Mouse (Mus musculus) CH12.LX (cell line): ENCODE measurements at regions not wholly inside any gene's neighbourhood (a gene's known extent, or its start where the extent isn't known, plus 50 kb on each side); places are given as distances from the start of the nearest gene placed in this dataset.

Experiments
- DNase-seq: peaks from one replicate; pipeline ENCODE4 v3.0.0-alpha.2; 2013; ENCODE audit errors: extremely low read depth
- H3K27ac ChIP-seq: 2 replicates; pipeline ENCODE4 v1.5.1; 2012; ENCODE audit warnings: low read depth, mild to moderate bottlenecking, control low read depth, moderate library complexity; ENCODE audit not compliant: insufficient read depth
- H3K27me3 ChIP-seq: replicated peaks from 2 replicates; pipeline ENCODE3; 2012; ENCODE audit warnings: inconsistent platforms
- H3K36me3 ChIP-seq, 2 experiments: replicated peaks in 1 of 2; 2 replicates each; pipeline versions ENCODE3 to v1.6.1; 2012; ENCODE audit warnings: inconsistent platforms in 1 of 2, low read length in 1 of 2, mild to moderate bottlenecking in 1 of 2, mixed read lengths in 1 of 2, moderate library complexity in 1 of 2; ENCODE audit not compliant: control insufficient read depth in 1 of 2, insufficient read depth in 1 of 2
- H3K4me1 ChIP-seq, 2 experiments: 2 replicates each; pipeline ENCODE4 v1.6.1; 2012; ENCODE audit warnings: inconsistent platforms in 1 of 2, moderate library complexity in 1 of 2; ENCODE audit not compliant: insufficient read depth in 2 of 2, control insufficient read depth in 1 of 2
- H3K4me2 ChIP-seq: 2 replicates; pipeline ENCODE4 v1.6.1; 2012; ENCODE audit warnings: low read depth, mild to moderate bottlenecking, control low read depth; ENCODE audit not compliant: poor library complexity, insufficient read depth, severe bottlenecking
- H3K4me3 ChIP-seq, 3 experiments: fragments of 150-350 bp in 1 of 3; sonication (generic) in 1 of 3; replicated peaks in 1 of 3; 2 replicates each; pipeline versions ENCODE3 to v1.5.1; 2011 to 2012; ENCODE audit warnings: low read depth in 2 of 3, low read length in 2 of 3, mild to moderate bottlenecking in 2 of 3, moderate library complexity in 2 of 3, control low read depth in 1 of 3, improper control_type of control experiment in 1 of 3, inconsistent platforms in 1 of 3, mixed read lengths in 1 of 3; ENCODE audit not compliant: poor library complexity in 1 of 3
- H3K79me2 ChIP-seq: replicated peaks from 2 replicates; pipeline ENCODE4 v1.6.1; 2012; ENCODE audit warnings: mild to moderate bottlenecking, moderate library complexity; ENCODE audit not compliant: control insufficient read depth, poor library complexity, insufficient read depth, severe bottlenecking; ENCODE audit errors: extremely low read depth
- H3K9ac ChIP-seq: 2 replicates; pipeline ENCODE4 v1.6.1; 2012; ENCODE audit warnings: low read depth, mild to moderate bottlenecking, control low read depth, moderate library complexity; ENCODE audit not compliant: insufficient read depth
- H3K9me3 ChIP-seq: replicated peaks from 2 replicates; pipeline ENCODE3; 2012; ENCODE audit warnings: low read length, inconsistent platforms, mixed read lengths
- BHLHE40 ChIP-seq: IDR thresholded peaks from 2 replicates; pipeline ENCODE4 v1.6.1; 2011; ENCODE audit warnings: mild to moderate bottlenecking, low read depth, low read length, improper control_type of control experiment
- E2F4 ChIP-seq: IDR thresholded peaks from 2 replicates; pipeline ENCODE4 v1.6.1; 2011; ENCODE audit warnings: low read depth, low read length, improper control_type of control experiment; ENCODE audit not compliant: insufficient replicate concordance
- ETS1 ChIP-seq: conservative IDR thresholded peaks from 2 replicates; pipeline ENCODE4 v1.6.1; 2012; ENCODE audit warnings: low read depth, mild to moderate bottlenecking, inconsistent platforms, low read length, improper control_type of control experiment, moderate library complexity
- GABPA ChIP-seq: IDR thresholded peaks from 2 replicates; pipeline ENCODE4 v1.6.1; 2012; ENCODE audit warnings: low read depth, low read length, improper control_type of control experiment, inconsistent platforms; ENCODE audit not compliant: insufficient replicate concordance
- HCFC1 ChIP-seq: IDR thresholded peaks from 2 replicates; pipeline ENCODE4 v1.6.1; 2012; ENCODE audit warnings: low read depth, mild to moderate bottlenecking, inconsistent platforms, low read length, improper control_type of control experiment
- JUN ChIP-seq: IDR thresholded peaks from 2 replicates; pipeline ENCODE4 v1.6.1; 2011; ENCODE audit warnings: low read depth, mild to moderate bottlenecking, low read length, improper control_type of control experiment, moderate library complexity; ENCODE audit not compliant: insufficient read depth
- JUND ChIP-seq: conservative IDR thresholded peaks from 2 replicates; pipeline ENCODE4 v1.6.1; 2011; ENCODE audit warnings: low read depth, low read length, improper control_type of control experiment
- KAT2A ChIP-seq: IDR thresholded peaks from 2 replicates; pipeline ENCODE4 v1.6.1; 2012; ENCODE audit warnings: low read length, improper control_type of control experiment, inconsistent platforms; ENCODE audit not compliant: insufficient replicate concordance
- MAFK ChIP-seq: IDR thresholded peaks from 2 replicates; pipeline ENCODE4 v1.6.1; 2011; ENCODE audit warnings: low read length, improper control_type of control experiment; ENCODE audit not compliant: insufficient replicate concordance
- MEF2A ChIP-seq: IDR thresholded peaks from 2 replicates; pipeline ENCODE4 v1.6.1; 2014; ENCODE audit warnings: low read depth, mild to moderate bottlenecking, inconsistent platforms, low read length, improper control_type of control experiment, borderline replicate concordance
- MXI1 ChIP-seq: IDR thresholded peaks from 2 replicates; pipeline ENCODE4 v1.6.1; 2011; ENCODE audit warnings: mild to moderate bottlenecking, low read depth, low read length, improper control_type of control experiment
- MYC ChIP-seq: IDR thresholded peaks from 2 replicates; pipeline ENCODE4 v1.6.1; 2011; ENCODE audit warnings: low read depth, mild to moderate bottlenecking, improper control_type of control experiment, low read length
- NELFE ChIP-seq: IDR thresholded peaks from 2 replicates; pipeline ENCODE4 v1.6.1; 2011; ENCODE audit warnings: low read depth, low read length, improper control_type of control experiment
- NRF1 ChIP-seq: IDR thresholded peaks from 2 replicates; pipeline ENCODE4 v1.6.1; 2014; ENCODE audit warnings: low read depth, mild to moderate bottlenecking, inconsistent platforms, low read length, improper control_type of control experiment, moderate library complexity
- PAX5 ChIP-seq: IDR thresholded peaks from 2 replicates; pipeline ENCODE4 v1.6.1; 2012; ENCODE audit warnings: low read length, inconsistent platforms, mixed read lengths
- POLR2AphosphoS2 ChIP-seq: IDR thresholded peaks from 2 replicates; pipeline ENCODE4 v1.6.1; 2011; ENCODE audit warnings: low read depth, low read length, improper control_type of control experiment
- TBP ChIP-seq: conservative IDR thresholded peaks from 2 replicates; pipeline ENCODE4 v1.6.1; 2011; ENCODE audit warnings: low read depth, low read length, improper control_type of control experiment
- UBTF ChIP-seq: IDR thresholded peaks from 2 replicates; pipeline ENCODE4 v1.6.1; 2012; ENCODE audit warnings: low read depth, mild to moderate bottlenecking, inconsistent platforms, low read length, improper control_type of control experiment, moderate library complexity
- dilution Hi-C: fragments of 300-500 bp; cut with MboI; formaldehyde crosslinking; loops from 2 replicates; pipeline ENCODE4 v1.14.3; 2020; ENCODE audit warnings: low sequenced_read_pairs; ENCODE audit not compliant: extremely low pct_unique_long_range_greater_than_20kb, extremely low pct_ligation_motif_present
- in situ Hi-C: fragments of 300-500 bp; cut with MboI; formaldehyde crosslinking; loops from 3 replicates; pipeline ENCODE4 v1.14.3; 2019; ENCODE audit warnings: low sequenced_read_pairs, low pct_ligation_motif_present, low pct_unique_long_range_greater_than_20kb, mixed read lengths

DNA sequence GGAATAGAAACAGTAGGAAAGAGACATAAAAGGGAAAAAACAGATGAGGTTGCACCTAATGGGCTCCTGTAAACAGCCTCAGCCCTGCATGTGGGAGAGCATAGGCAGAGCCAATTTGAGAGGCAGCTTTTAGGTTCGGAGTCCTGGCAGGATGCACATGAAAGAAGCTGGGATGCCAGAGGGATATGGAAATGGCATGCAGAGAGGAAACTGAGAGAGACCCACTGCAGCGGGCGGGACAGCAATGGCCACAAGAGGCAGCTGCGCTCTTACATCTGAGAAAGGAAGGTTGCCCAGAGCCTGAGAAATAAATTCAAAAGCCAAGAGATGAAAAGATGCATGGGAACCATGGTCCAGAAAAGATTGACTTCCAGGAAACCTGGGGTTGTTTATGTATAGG lies 340.5 kb upstream of the Kdm8 start:
- Histone ChIP-seq H3K4me1 (no peaks in the 10 kb centered on the region), H3K36me3 (no peaks in the 10 kb centered on the region), H3K79me2 (no peaks in the 10 kb centered on the region), H3K27ac (no peak overlapping the region), H3K4me2 (no peak overlapping the region), H3K4me3 (no peak overlapping the region), H3K9me3 (no peaks in the 10 kb centered on the region), H3K27me3 (peaks cover 38% of the 10 kb centered on the region), H3K9ac (no peak overlapping the region)
- in situ Hi-C loops (no loop called here), dilution Hi-C loops (no loop called here)
- TF ChIP-seq JUN (no peak), HCFC1 (no peak), GABPA (no peak)
- DNase-seq: no peak

GRCm38 (mm10) chr7:125112820-125113273 lies 331.6 kb upstream of the Kdm8 start:
- dilution Hi-C loops: no loop called here
- no peak for DNase-seq
- in situ Hi-C loops: no loop called here
- Histone ChIP-seq H3K9me3 (no peaks in the 10 kb centered on the region), H3K27ac (no peak overlapping the region), H3K4me2 (no peak overlapping the region), H3K79me2 (no peaks in the 10 kb centered on the region), H3K4me1 (no peaks in the 10 kb centered on the region), H3K27me3 (peaks cover 68% of the 10 kb centered on the region), H3K36me3 (no peaks in the 10 kb centered on the region), H3K9ac (no peak overlapping the region), H3K4me3 (no peak overlapping the region)
- TF ChIP-seq BHLHE40: no peak
- TF ChIP-seq UBTF: no peak
- no peak for TF ChIP-seq NRF1

- Histone ChIP-seq H3K79me2 (no peaks in the 10 kb centered on the region), H3K9ac (no peak overlapping the region), H3K27ac (no peak overlapping the region), H3K4me3 (no peak overlapping the region), H3K4me1 (no peaks in the 10 kb centered on the region), H3K36me3 (no peaks in the 10 kb centered on the region), H3K27me3 (peaks cover 73% of the 10 kb centered on the region), H3K9me3 (no peaks in the 10 kb centered on the region), H3K4me2 (no peak overlapping the region)
- dilution Hi-C loops (no loop called here), in situ Hi-C loops (no loop called here)
- TF ChIP-seq MYC: no peak
- no peak for TF ChIP-seq MAFK
- no peak for TF ChIP-seq MXI1
- no peak for TF ChIP-seq PAX5
- TF ChIP-seq HCFC1: no peak
- TF ChIP-seq POLR2AphosphoS2: no peak
- TF ChIP-seq TBP: no peak
- TF ChIP-seq E2F4: no peak
- no peak for TF ChIP-seq GABPA
- TF ChIP-seq MEF2A: no peak
- no peak for TF ChIP-seq JUN
- TF ChIP-seq ETS1: no peak
- TF ChIP-seq KAT2A: no peak
- TF ChIP-seq NELFE: no peak
- TF ChIP-seq JUND: no peak
- DNase-seq: no peak
Observed at GRCm38 (mm10) chr7:125115322-125115996, 329.0 kb upstream of the Kdm8 start.
